Mouse (Mus musculus) CH12.LX (cell line): ENCODE results near the gene Hsd17b2.

Experiments used
- CTCF ChIP-seq, 2 experiments: IDR thresholded peaks in 1 of 2; conservative IDR thresholded peaks in 1 of 2; 2 replicates each; pipeline ENCODE4 v1.5.1; 2011 to 2012; ENCODE audit warnings: low read depth in 2 of 2, low read length in 2 of 2, improper control_type of control experiment in 1 of 2, inconsistent platforms in 1 of 2, mild to moderate bottlenecking in 1 of 2, moderate library complexity in 1 of 2
- E2F4 ChIP-seq: IDR thresholded peaks from 2 replicates; pipeline ENCODE4 v1.6.1; 2011; ENCODE audit warnings: low read depth, low read length, improper control_type of control experiment; ENCODE audit not compliant: insufficient replicate concordance
- EP300 ChIP-seq: IDR thresholded peaks from 2 replicates; pipeline ENCODE4 v1.6.1; 2011; ENCODE audit warnings: low read length, improper control_type of control experiment
- POLR2A ChIP-seq: IDR thresholded peaks from 2 replicates; pipeline ENCODE4 v1.6.1; 2011; ENCODE audit warnings: low read depth, mild to moderate bottlenecking, improper control_type of control experiment, low read length
- TCF12 ChIP-seq: IDR thresholded peaks from 2 replicates; pipeline ENCODE4 v1.6.1; 2014; ENCODE audit warnings: low read depth, mild to moderate bottlenecking, inconsistent platforms, low read length, improper control_type of control experiment
- ZKSCAN1 ChIP-seq: IDR thresholded peaks from 2 replicates; pipeline ENCODE4 v1.6.1; 2012; ENCODE audit warnings: low read depth, inconsistent platforms, low read length, improper control_type of control experiment, borderline replicate concordance

- TF ChIP-seq TCF12 (no peak), EP300 (no peak), POLR2A (no peak), ZKSCAN1 (no peak), E2F4 (no peak), CTCF (conservative IDR thresholded peaks at IDR 0.05 in 1 of 2, IDR thresholded peaks at IDR 0.05 in 1 of 2; ENCODE audit: low read depth in 2 of 2, low read length in 2 of 2) (peak; percentile 30 to 56; a peak in 3 of 4 replicates)
Measured at GRCm38 (mm10) chr8:117658990-117659389, 42.7 kb upstream of the Hsd17b2 start.
